Mouse (Mus musculus): ENCODE data around the gene Gtf2a1l. TPM values are rescaled to one million over a fixed set of nuclear protein-coding genes. Genes with fewer than 3 reads are reported as not detected.
A peak's percentile ranks its signal among the peaks of the same experiment; 100 is the strongest.

Gtf2a1l gene
- total and polyA plus RNA-seq, 2 experiments, result not detected

DNA sequence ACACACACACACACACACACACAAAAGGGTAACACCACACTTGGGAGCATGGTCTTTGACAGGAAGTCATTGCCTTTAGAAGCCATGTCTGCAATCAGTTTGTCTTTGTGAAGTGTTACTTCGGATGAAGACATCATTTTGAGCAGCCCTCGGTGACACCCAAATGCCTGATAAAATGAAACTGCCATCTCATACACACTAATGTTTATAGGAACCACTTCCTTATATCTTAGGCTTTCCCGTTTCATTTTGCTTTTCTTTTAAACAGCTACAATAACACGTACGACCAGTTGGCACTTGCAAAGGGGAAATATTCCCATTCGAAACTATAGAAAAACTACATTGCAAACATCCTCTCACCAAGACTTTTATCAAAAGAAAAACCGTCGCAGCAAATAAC is 81.2 kb downstream of the Gtf2a1l start:
- H3K9ac ChIP-seq (ENCODE audit: low read depth, low read length), result no peak overlapping the region
- 74% methylated on average over 8 of the region's 8 CpGs for WGBS
- DNase-seq (ENCODE audit: extremely low read depth, low read depth, low spot score), result no peak
- no peaks in the 10 kb centered on the region for H3K27me3 ChIP-seq (ENCODE audit: control insufficient read depth, insufficient read depth, low read length)
- H3K4me3 ChIP-seq (ENCODE audit: insufficient read depth, low read depth, low read length), result no peak overlapping the region
- TF ChIP-seq POLR2A (IDR thresholded peaks at IDR 0.05; ENCODE audit: extremely low read depth, insufficient read depth, low read length) (no peak), CTCF (IDR thresholded peaks at IDR 0.05; ENCODE audit: low read depth, low read length) (no peak)
- no peaks in the 10 kb centered on the region for H3K4me1 ChIP-seq (ENCODE audit: control insufficient read depth, insufficient read depth, low read length)
- H3K27ac ChIP-seq (replicated peaks; ENCODE audit: insufficient read depth, low read depth, low read length), result no peak overlapping the region
- H3K79me2 ChIP-seq (ENCODE audit: control insufficient read depth, insufficient read depth, low read length), result no peaks in the 10 kb centered on the region
- no peaks in the 10 kb centered on the region for H3K36me3 ChIP-seq (ENCODE audit: control insufficient read depth, insufficient read depth, low read length)

DNA sequence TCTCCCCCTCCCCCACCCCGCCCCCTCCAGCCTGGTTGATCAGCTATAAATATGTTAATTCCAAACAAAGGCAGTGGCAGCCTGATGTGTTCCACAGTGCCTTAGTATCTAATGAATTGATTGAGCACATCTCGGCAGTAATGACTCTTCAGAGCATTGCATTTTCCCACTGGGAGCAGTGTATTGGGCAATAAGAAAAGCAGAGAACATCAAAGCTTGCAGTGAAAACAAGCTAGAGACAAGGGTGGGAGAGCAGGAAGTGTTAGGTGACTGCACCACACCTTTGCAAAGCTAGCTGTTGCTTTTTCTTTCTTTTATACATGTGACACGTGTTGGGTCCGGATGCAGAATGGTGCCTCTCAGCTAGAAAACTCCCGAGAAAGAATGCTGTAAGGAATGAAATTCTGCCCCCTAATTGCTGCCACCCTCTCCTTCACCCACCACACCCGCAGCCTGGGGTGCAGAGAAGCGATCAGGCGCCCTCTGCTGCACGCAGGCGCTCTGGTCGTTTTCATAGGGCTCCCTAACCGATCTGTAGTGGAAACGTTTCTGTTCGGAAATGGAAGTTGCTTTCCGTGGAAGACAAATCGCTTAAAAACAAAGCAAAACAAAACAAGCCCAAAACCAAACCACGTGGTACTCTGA is 84.5 kb downstream of the Gtf2a1l start:
- H3K4me1 ChIP-seq (ENCODE audit: control insufficient read depth, insufficient read depth, low read length), result no peaks in the 10 kb centered on the region
- H3K4me3 ChIP-seq (ENCODE audit: insufficient read depth, low read depth, low read length), result no peak overlapping the region
- TF ChIP-seq POLR2A (IDR thresholded peaks at IDR 0.05; ENCODE audit: extremely low read depth, insufficient read depth, low read length) (no peak), CTCF (IDR thresholded peaks at IDR 0.05; ENCODE audit: low read depth, low read length) (peak; percentile 46)
- H3K27me3 ChIP-seq (ENCODE audit: control insufficient read depth, insufficient read depth, low read length), result no peaks in the 10 kb centered on the region
- no peaks in the 10 kb centered on the region for H3K79me2 ChIP-seq (ENCODE audit: control insufficient read depth, insufficient read depth, low read length)
- no peak overlapping the region for H3K27ac ChIP-seq (replicated peaks; ENCODE audit: insufficient read depth, low read depth, low read length)
- H3K9ac ChIP-seq (ENCODE audit: low read depth, low read length), result no peak overlapping the region
- WGBS, result 7% methylated on average over 17 of the region's 17 CpGs
- H3K36me3 ChIP-seq (ENCODE audit: control insufficient read depth, insufficient read depth, low read length), result no peaks in the 10 kb centered on the region
- no peak for DNase-seq (ENCODE audit: extremely low read depth, low read depth, low spot score)

DNA sequence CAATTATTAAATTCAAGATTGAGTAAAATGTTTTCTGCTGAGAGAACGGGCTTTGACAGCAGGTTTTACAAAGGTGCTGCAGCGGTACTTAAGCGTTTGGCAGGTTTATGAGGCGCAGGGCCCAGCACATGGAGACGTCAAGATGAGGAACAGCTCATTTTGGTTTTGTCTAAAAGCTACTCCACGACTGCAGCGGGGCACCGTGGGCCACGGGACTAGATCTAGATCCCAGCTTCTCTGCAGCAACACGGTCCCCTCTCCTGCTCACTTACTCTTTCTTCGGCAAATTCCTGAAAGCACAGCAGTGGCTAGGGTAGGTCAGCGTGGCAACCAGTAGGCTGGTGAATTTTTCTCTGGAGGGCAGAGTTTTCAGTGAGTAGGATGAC is 85.0 kb downstream of the Gtf2a1l start:
- Histone ChIP-seq H3K4me3 (ENCODE audit: insufficient read depth, low read depth, low read length) (no peak overlapping the region), H3K9ac (ENCODE audit: low read depth, low read length) (no peak overlapping the region), H3K27ac (replicated peaks; ENCODE audit: insufficient read depth, low read depth, low read length) (no peak overlapping the region), H3K79me2 (ENCODE audit: control insufficient read depth, insufficient read depth, low read length) (no peaks in the 10 kb centered on the region), H3K36me3 (ENCODE audit: control insufficient read depth, insufficient read depth, low read length) (no peaks in the 10 kb centered on the region), H3K4me1 (ENCODE audit: control insufficient read depth, insufficient read depth, low read length) (no peaks in the 10 kb centered on the region), H3K27me3 (ENCODE audit: control insufficient read depth, insufficient read depth, low read length) (no peaks in the 10 kb centered on the region)
- no peak for DNase-seq (ENCODE audit: extremely low read depth, low read depth, low spot score)
- 52% methylated on average over 12 of the region's 12 CpGs for WGBS
- no peak for TF ChIP-seq CTCF (IDR thresholded peaks at IDR 0.05; ENCODE audit: low read depth, low read length)
- no peak for TF ChIP-seq POLR2A (IDR thresholded peaks at IDR 0.05; ENCODE audit: extremely low read depth, insufficient read depth, low read length)

DNA sequence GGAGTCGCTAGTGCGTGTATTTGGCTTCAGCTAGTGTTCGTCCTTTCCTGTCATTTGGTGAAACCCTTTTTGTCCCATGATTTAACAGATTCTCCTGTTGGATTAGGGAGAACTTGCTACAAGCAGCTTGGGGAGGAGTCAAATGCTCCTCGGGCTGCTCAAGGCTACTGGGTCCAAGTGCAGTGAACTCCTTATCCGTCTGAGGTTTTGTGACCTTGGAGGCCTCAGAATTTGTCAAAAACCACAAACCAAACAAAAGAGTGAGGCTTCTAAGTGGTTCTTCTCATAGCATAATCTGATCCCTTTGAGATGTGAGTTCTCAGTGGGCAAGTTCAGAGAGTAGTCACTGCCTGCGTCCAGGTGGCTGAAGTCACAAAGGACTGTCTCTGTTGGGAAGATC is 87.3 kb downstream of the Gtf2a1l start:
- no peak overlapping the region for H3K27ac ChIP-seq (replicated peaks; ENCODE audit: insufficient read depth, low read depth, low read length)
- H3K4me3 ChIP-seq (ENCODE audit: insufficient read depth, low read depth, low read length), result no peak overlapping the region
- no peak overlapping the region for H3K9ac ChIP-seq (ENCODE audit: low read depth, low read length)
- no peaks in the 10 kb centered on the region for H3K36me3 ChIP-seq (ENCODE audit: control insufficient read depth, insufficient read depth, low read length)
- WGBS, result 58% methylated on average over 6 of the region's 6 CpGs
- TF ChIP-seq POLR2A (IDR thresholded peaks at IDR 0.05; ENCODE audit: extremely low read depth, insufficient read depth, low read length) (no peak), CTCF (IDR thresholded peaks at IDR 0.05; ENCODE audit: low read depth, low read length) (no peak)
- no peaks in the 10 kb centered on the region for H3K27me3 ChIP-seq (ENCODE audit: control insufficient read depth, insufficient read depth, low read length)
- no peaks in the 10 kb centered on the region for H3K79me2 ChIP-seq (ENCODE audit: control insufficient read depth, insufficient read depth, low read length)
- H3K4me1 ChIP-seq (ENCODE audit: control insufficient read depth, insufficient read depth, low read length), result no peaks in the 10 kb centered on the region
- no peak for DNase-seq (ENCODE audit: extremely low read depth, low read depth, low spot score)

DNA sequence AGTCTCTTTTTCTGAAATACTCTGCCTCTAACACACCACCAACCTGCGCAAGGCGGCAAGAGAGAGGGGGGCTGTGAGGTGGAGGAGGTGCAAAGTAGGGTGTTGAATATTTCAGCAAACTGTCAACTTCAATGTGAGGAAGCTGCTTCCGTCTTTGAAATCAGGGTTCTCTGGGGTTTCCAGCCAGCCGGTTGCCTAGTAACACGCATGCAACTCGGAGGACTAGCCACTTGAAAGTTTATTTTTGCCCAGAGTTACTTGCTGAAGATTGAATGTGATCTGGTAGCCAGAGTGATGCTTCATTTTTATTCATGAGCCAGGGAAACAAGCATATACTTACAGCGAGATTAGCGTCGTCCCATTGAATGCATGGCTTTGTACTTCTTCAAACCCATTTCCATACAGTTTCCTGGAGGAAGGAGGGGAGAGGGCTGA is 89.6 kb downstream of the Gtf2a1l start:
- Histone ChIP-seq H3K36me3 (ENCODE audit: control insufficient read depth, insufficient read depth, low read length) (no peaks in the 10 kb centered on the region), H3K9ac (ENCODE audit: low read depth, low read length) (no peak overlapping the region), H3K4me3 (ENCODE audit: insufficient read depth, low read depth, low read length) (no peak overlapping the region), H3K4me1 (ENCODE audit: control insufficient read depth, insufficient read depth, low read length) (no peaks in the 10 kb centered on the region), H3K27me3 (ENCODE audit: control insufficient read depth, insufficient read depth, low read length) (no peaks in the 10 kb centered on the region), H3K27ac (replicated peaks; ENCODE audit: insufficient read depth, low read depth, low read length) (no peak overlapping the region), H3K79me2 (ENCODE audit: control insufficient read depth, insufficient read depth, low read length) (no peaks in the 10 kb centered on the region)
- no peak for DNase-seq (ENCODE audit: extremely low read depth, low read depth, low spot score)
- TF ChIP-seq CTCF (IDR thresholded peaks at IDR 0.05; ENCODE audit: low read depth, low read length) (no peak), POLR2A (IDR thresholded peaks at IDR 0.05; ENCODE audit: extremely low read depth, insufficient read depth, low read length) (no peak)
- 33% methylated on average over 9 of the region's 9 CpGs for WGBS

DNA sequence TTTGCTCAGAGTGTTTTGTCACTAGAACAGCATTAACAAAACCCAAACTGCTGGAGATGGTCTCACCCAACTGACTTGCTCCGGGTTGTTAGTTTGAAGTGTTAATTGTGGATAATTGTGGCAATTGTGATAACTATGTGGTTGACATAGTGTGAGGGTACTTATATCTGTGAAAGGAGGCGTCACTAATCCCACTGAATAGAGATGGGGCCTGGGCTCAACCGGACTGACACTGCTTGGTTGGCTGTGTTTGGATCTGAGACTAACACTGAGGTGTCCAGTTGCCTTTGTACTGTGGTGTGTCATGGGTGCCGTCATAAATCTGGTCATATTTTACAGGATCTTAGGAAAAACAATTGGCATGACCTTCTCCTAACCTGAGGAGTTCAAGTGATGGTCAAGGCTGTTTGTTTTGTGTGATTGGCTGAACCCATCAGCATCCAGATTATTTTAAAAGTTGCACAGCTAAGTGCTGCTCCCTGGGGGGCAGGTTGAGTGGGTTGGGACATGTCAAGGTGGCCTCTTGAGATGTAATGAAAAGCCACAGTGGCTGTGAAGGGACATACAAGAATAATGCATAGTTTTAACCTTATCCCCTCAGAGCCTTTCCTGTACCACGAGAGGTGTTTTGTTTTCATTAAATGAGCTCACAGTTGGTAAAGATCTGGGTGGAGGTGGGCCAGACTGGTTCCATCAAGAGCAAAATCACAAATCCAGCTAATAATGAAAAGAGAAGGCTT is 95.1 kb downstream of the Gtf2a1l start:
- Histone ChIP-seq H3K4me3 (ENCODE audit: insufficient read depth, low read depth, low read length) (no peak overlapping the region), H3K27me3 (ENCODE audit: control insufficient read depth, insufficient read depth, low read length) (no peaks in the 10 kb centered on the region), H3K27ac (replicated peaks; ENCODE audit: insufficient read depth, low read depth, low read length) (no peak overlapping the region), H3K36me3 (ENCODE audit: control insufficient read depth, insufficient read depth, low read length) (no peaks in the 10 kb centered on the region), H3K9ac (ENCODE audit: low read depth, low read length) (no peak overlapping the region), H3K4me1 (ENCODE audit: control insufficient read depth, insufficient read depth, low read length) (no peaks in the 10 kb centered on the region), H3K79me2 (ENCODE audit: control insufficient read depth, insufficient read depth, low read length) (no peaks in the 10 kb centered on the region)
- 77% methylated on average over 5 of the region's 5 CpGs for WGBS
- DNase-seq (ENCODE audit: extremely low read depth, low read depth, low spot score), result no peak
- TF ChIP-seq POLR2A (IDR thresholded peaks at IDR 0.05; ENCODE audit: extremely low read depth, insufficient read depth, low read length), result no peak
- TF ChIP-seq CTCF (IDR thresholded peaks at IDR 0.05; ENCODE audit: low read depth, low read length), result no peak

Measured in liver, adult 2 months (tissue).